Mouse (Mus musculus) heart, embryonic 11.5 days (tissue): ENCODE measurements around the gene Ociad1. TPM values are rescaled to one million over a fixed set of nuclear protein-coding genes. Genes with fewer than 3 reads are reported as not detected.

ENCODE experiments used
- ATAC-seq: fragments of 200-750 bp; cut with Nextera tagmentation; replicated peaks from 2 replicates; pipeline ENCODE4 v1.8.0; 2017; ENCODE audit warnings: moderate library complexity; ENCODE audit not compliant: insufficient number of reproducible peaks, low FRiP score, low TSS enrichment
- H3K27ac ChIP-seq: fragments of 300-500 bp; sonication (generic); 2 replicates; pipeline ENCODE4 v1.5.1; 2014; ENCODE audit warnings: mild to moderate bottlenecking, low read depth, low read length
- H3K27me3 ChIP-seq: fragments of 300-500 bp; sonication (generic); 2 replicates; pipeline ENCODE4 v1.6.1; 2014; ENCODE audit warnings: mild to moderate bottlenecking, low read length, mixed read lengths; ENCODE audit not compliant: control insufficient read depth, insufficient read depth
- H3K36me3 ChIP-seq: fragments of 300-500 bp; sonication (generic); 2 replicates; pipeline ENCODE4 v1.6.1; 2014; ENCODE audit warnings: mild to moderate bottlenecking, low read length, moderate library complexity, mixed read lengths; ENCODE audit not compliant: control insufficient read depth, insufficient read depth
- H3K4me1 ChIP-seq: fragments of 300-500 bp; sonication (generic); 2 replicates; pipeline ENCODE4 v1.6.1; 2014; ENCODE audit warnings: low read length; ENCODE audit not compliant: control insufficient read depth, insufficient read depth
- H3K4me2 ChIP-seq: fragments of 300-500 bp; sonication (generic); 2 replicates; pipeline ENCODE4 v1.6.1; 2014; ENCODE audit warnings: mild to moderate bottlenecking, moderate library complexity
- H3K4me3 ChIP-seq: fragments of 300-500 bp; sonication (generic); 2 replicates; pipeline ENCODE4 v1.5.1; 2014; ENCODE audit warnings: low read depth, low read length
- H3K9ac ChIP-seq: fragments of 300-500 bp; sonication (generic); 2 replicates; pipeline ENCODE4 v1.6.1; 2014; ENCODE audit warnings: mild to moderate bottlenecking, low read depth, low read length, moderate library complexity
- H3K9me3 ChIP-seq: fragments of 300-500 bp; sonication (generic); replicated peaks from 2 replicates; pipeline ENCODE4 v1.6.1; 2016; ENCODE audit warnings: low read length; ENCODE audit not compliant: control insufficient read depth
- WGBS: fragments of 180-500 bp; shearing (Covaris S2); extraction: QIAGEN DNeasy Blood & Tissue Kit; methylation state at CpG from one replicate; pipeline ENCODE4 v1.1.7; 2014; ENCODE audit not compliant: insufficient replicate concordance; 5-methylcytosine and 5-hydroxymethylcytosine counted together
- polyA plus RNA-seq: library from polyadenylated mRNA; unstranded; fragments of >200 nt; fragmentation: Nextera tagmentation; extraction: Ambion mirVana; gene quantifications from 2 replicates; pipeline ENCODE4 v1.2.1, GENCODE M21; 2014

Ociad1 gene
- 156 and 190 TPM in 2 replicates for polyA plus RNA-seq

GRCm38 (mm10) chr5:73292502-73293457 is at the start of gene Ociad1:
Gene Ociad1 (plus strand): TSS chr5:73292784.
- H3K9me3 ChIP-seq, result no peaks in the 10 kb centered on the region
- peak within 1 kb of the TSS; percentile 94 for H3K27ac ChIP-seq
- H3K36me3 ChIP-seq, result peaks cover 9% of the 10 kb centered on the region
- peak within 1 kb of the TSS; percentile 85 for H3K4me2 ChIP-seq
- H3K9ac ChIP-seq, result peak within 1 kb of the TSS; percentile 97
- H3K27me3 ChIP-seq, result no peaks in the 10 kb centered on the region
- under 1% methylated on average over 57 of the region's 58 CpGs for whole genome bisulfite sequencing
- H3K4me3 ChIP-seq, result peak within 1 kb of the TSS; percentile 98
- 0 out of 2 replicates have a peak, but pooled peaks cover 3% of the 10 kb centered on the region for H3K4me1 ChIP-seq
- ATAC-seq, result peak; percentile 98

- H3K9ac ChIP-seq, result no peak overlapping the region
- no peaks in the 10 kb centered on the region for H3K27me3 ChIP-seq
- H3K36me3 ChIP-seq, result no peaks in the 10 kb centered on the region
- H3K4me3 ChIP-seq, result no peak overlapping the region
- ATAC-seq, result no peak
- 77% methylated on average over 13 of the region's 13 CpGs for WGBS
- peaks cover 14% of the 10 kb centered on the region for H3K4me1 ChIP-seq
- no peak overlapping the region for H3K27ac ChIP-seq
- no peaks in the 10 kb centered on the region for H3K9me3 ChIP-seq
- H3K4me2 ChIP-seq, result no peak overlapping the region
These were observed 48.2 kb upstream of the Ociad1 start for GRCm38 (mm10) chr5:73244403-73244802.

GRCm38 (mm10) chr5:73246414-73246813 is 46.2 kb upstream of the Ociad1 start:
- Histone ChIP-seq H3K9ac (no peak overlapping the region), H3K4me2 (no peak overlapping the region), H3K27me3 (no peaks in the 10 kb centered on the region), H3K9me3 (no peaks in the 10 kb centered on the region), H3K27ac (no peak overlapping the region), H3K4me3 (no peak overlapping the region), H3K4me1 (peaks cover 19% of the 10 kb centered on the region), H3K36me3 (no peaks in the 10 kb centered on the region)
- 90% methylated on average over 6 of the region's 6 CpGs for WGBS
- ATAC-seq, result no peak

GRCm38 (mm10) chr5:73248211-73248610 is 44.4 kb upstream of the Ociad1 start:
- no peak for ATAC-seq

GRCm38 (mm10) chr5:73249341-73249740 is 43.2 kb upstream of the Ociad1 start:
- Histone ChIP-seq H3K4me3 (no peak overlapping the region), H3K4me2 (no peak overlapping the region), H3K4me1 (peaks cover 33% of the 10 kb centered on the region), H3K27me3 (no peaks in the 10 kb centered on the region), H3K27ac (no peak overlapping the region), H3K9ac (no peak overlapping the region), H3K9me3 (no peaks in the 10 kb centered on the region), H3K36me3 (no peaks in the 10 kb centered on the region)
- no peak for ATAC-seq
- WGBS, result 88% methylated on average over 4 of the region's 4 CpGs

More at GRCm38 (mm10) chr5:73248211-73248610, 44.4 kb upstream of the Ociad1 start:
- Histone ChIP-seq H3K9ac (no peak overlapping the region), H3K36me3 (no peaks in the 10 kb centered on the region), H3K27ac (no peak overlapping the region), H3K27me3 (no peaks in the 10 kb centered on the region), H3K4me1 (peaks cover 25% of the 10 kb centered on the region), H3K4me3 (no peak overlapping the region), H3K4me2 (no peak overlapping the region), H3K9me3 (no peaks in the 10 kb centered on the region)
- 83% methylated on average over 8 of the region's 8 CpGs for WGBS

- peak overlapping the region; percentile 31 for H3K4me2 ChIP-seq
- no peak overlapping the region for H3K9ac ChIP-seq
- ATAC-seq, result no peak
- no peaks in the 10 kb centered on the region for H3K9me3 ChIP-seq
- H3K27me3 ChIP-seq, result no peaks in the 10 kb centered on the region
- no peak overlapping the region for H3K27ac ChIP-seq
- peaks cover 33% of the 10 kb centered on the region for H3K4me1 ChIP-seq
- no peaks in the 10 kb centered on the region for H3K36me3 ChIP-seq
- no peak overlapping the region for H3K4me3 ChIP-seq
These were observed 39.8 kb upstream of the Ociad1 start for GRCm38 (mm10) chr5:73252739-73253138.

- peak overlapping the region; percentile 96 for H3K27ac ChIP-seq
These were observed 37.9 kb upstream of the Ociad1 start for GRCm38 (mm10) chr5:73254660-73255059.

GRCm38 (mm10) chr5:73255321-73256251 is 37.0 kb upstream of the Ociad1 start:
- Histone ChIP-seq H3K36me3 (no peaks in the 10 kb centered on the region), H3K27ac (peak overlapping the region; percentile 96), H3K4me1 (peaks cover 25% of the 10 kb centered on the region), H3K9me3 (no peaks in the 10 kb centered on the region), H3K9ac (peak overlapping the region; percentile 94), H3K27me3 (no peaks in the 10 kb centered on the region), H3K4me3 (peak overlapping the region; percentile 97), H3K4me2 (peak overlapping the region; percentile 83)
- ATAC-seq, result peak; percentile 63
- WGBS, result under 1% methylated on average over 121 of the region's 129 CpGs

More at GRCm38 (mm10) chr5:73254660-73255059, 37.9 kb upstream of the Ociad1 start:
- Histone ChIP-seq H3K9me3 (no peaks in the 10 kb centered on the region), H3K36me3 (no peaks in the 10 kb centered on the region), H3K27me3 (no peaks in the 10 kb centered on the region), H3K4me3 (peak overlapping the region; percentile 97), H3K4me2 (peak overlapping the region; percentile 83), H3K4me1 (peaks cover 29% of the 10 kb centered on the region), H3K9ac (peak overlapping the region; percentile 94)
- no peak for ATAC-seq
- WGBS, result 21% methylated on average over 5 of the region's 5 CpGs
